Mouse (Mus musculus) gastrocnemius, adult 18-20 months (tissue): ENCODE measurements around the gene Plcb3. TPM values are rescaled to one million over a fixed set of nuclear protein-coding genes. Genes with fewer than 3 reads are reported as not detected.

ENCODE experiments used
- DNase-seq: peaks from one replicate; pipeline ENCODE4 v3.0.0; 2021; ENCODE audit warnings: low spot score
- long read RNA-seq, 2 experiments: library from polyadenylated mRNA; stranded (forward); transcript quantifications; one replicate each; pipeline ENCODE4 v2.0.0; 2021
- total RNA-seq, 2 experiments: library from RNA; stranded (reverse); gene quantifications; 2 replicates each; pipeline ENCODE4 v1.2.3; 2021

Plcb3 gene
- 10 to 100 TPM; 10.2 to 11.3 TPM for total RNA-seq
- long read RNA-seq, experiment 1, full-length matches to known transcripts = 25 of 36 reads
- long read RNA-seq, experiment 1, partial matches to known transcripts = 3 of 36 reads
- long read RNA-seq, experiment 1, other reads (novel, unspliced or antisense) = 8 of 36 reads
- long read RNA-seq, experiment 2, full-length matches to known transcripts = 23 of 30 reads
- long read RNA-seq, experiment 2, partial matches to known transcripts = 5 of 30 reads
- long read RNA-seq, experiment 2, other reads (novel, unspliced or antisense) = 2 of 30 reads

DNA sequence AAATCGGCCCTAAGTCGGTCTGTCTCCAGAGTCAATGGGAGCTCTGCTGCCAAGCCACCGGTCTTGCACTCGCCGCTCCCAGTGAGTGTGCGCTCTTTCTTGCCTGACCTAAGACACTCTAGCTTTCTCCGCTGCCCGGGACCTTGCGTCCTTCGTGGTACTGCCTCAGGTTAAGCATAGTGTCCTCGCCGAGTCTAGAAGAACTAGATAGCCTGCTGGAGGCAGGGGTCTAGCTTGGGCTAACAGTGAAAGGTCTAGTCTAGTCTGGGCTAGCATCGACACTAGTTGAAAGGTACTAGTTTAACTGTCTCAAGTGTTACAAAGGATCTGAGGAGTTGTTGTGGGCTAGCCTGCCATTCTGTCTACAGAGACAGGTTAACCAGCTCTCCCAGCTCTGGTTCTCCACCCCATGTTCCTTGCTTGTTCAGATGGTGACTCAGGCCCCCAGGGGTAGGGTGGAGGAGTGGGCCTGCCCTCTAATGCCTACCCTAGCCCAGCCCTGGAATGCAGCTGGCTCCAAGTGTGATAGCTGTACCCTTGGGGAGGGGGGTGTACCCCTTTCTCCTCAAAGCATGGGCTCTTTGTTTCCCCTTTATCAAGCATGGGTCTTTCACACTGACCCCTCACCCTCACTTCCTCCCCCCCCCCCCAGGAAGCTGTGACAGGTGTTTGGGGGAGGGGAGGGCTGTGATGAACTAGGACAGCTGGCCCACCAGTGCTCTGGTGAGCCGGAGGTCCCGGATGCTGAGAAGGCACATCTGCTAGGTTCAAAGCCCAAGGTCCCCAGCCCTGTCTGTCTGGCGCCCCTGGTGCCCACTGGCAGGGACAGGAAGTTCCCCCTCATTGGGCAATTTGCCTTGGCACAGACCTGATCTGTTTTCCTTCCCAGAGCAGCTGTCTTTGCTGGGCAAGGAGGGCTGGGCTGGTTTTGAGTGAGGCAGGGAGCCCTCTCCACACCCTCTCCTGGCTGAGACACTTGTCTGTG, at the start of gene Plcb3:
Gene Plcb3, minus strand, starts transcription at position 934 of the 985 bp plus-strand sequence.
- DNase-seq = peak; percentile 89

DNA sequence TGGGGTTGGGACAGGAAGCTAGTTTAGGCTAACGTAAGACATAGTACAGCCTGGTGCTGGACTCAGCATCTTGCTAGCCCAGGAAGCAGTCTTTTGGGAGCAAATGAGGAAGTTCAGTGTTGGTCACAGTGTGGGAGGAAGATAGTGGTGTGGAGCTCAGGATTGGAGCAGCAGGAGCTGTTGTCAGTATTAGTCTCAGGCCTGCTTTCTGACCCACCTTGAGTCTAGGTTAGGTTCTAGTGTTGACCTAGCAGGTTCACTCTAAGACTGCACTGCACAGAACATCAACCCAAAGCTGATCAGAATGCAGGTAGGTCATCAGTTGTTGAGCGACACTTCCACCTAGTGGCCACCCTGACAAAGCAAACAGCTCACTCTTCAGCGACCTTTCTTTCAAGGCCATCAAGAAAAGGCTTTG, 44.0 kb upstream of the Plcb3 start:
- peak; percentile 39 for DNase-seq

DNA sequence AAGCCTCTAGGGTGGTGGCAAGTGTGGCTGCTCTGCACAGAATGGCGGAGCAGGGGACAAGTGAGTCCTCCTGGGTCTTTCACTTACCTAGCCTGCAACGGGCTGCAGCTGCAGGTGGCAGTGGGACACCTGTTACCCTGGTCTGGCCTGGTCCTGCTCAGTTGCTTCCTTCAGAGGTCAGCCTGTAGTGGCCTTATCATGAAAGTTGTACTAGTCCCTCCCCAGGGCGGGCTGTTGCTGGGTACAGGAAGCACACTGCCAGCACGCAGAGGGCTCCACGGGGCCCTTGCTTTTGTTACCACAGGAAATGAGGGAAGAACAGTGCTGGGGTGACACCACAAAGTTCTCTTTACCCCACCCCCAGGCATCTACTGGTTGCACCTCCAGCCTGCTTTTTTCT, 42.9 kb upstream of the Plcb3 start, which contains the start of gene Fermt3:
Gene Fermt3, minus strand, starts transcription at position 279 of the 400 bp plus-strand sequence.
- no peak for DNase-seq

DNA sequence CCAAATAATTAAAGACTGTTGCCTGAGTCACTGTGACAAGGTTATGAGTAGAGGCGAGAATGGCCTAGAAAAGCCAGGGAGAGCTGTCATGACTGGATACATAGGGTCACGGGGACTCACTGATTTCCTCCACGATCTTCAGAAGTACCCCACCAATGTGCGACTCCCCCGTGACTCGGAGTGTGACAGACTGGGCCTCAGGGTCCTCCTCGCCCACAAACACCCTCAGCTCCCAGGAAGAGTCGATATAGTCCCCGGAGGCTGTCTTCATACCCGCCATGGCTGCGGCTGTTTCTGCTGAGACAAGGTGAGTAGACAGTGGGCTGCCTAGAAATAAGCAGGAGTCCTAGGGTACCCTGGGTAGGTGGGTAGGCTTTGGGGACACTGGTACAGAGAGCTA, 42.3 kb upstream of the Plcb3 start:
- no peak for DNase-seq

DNA sequence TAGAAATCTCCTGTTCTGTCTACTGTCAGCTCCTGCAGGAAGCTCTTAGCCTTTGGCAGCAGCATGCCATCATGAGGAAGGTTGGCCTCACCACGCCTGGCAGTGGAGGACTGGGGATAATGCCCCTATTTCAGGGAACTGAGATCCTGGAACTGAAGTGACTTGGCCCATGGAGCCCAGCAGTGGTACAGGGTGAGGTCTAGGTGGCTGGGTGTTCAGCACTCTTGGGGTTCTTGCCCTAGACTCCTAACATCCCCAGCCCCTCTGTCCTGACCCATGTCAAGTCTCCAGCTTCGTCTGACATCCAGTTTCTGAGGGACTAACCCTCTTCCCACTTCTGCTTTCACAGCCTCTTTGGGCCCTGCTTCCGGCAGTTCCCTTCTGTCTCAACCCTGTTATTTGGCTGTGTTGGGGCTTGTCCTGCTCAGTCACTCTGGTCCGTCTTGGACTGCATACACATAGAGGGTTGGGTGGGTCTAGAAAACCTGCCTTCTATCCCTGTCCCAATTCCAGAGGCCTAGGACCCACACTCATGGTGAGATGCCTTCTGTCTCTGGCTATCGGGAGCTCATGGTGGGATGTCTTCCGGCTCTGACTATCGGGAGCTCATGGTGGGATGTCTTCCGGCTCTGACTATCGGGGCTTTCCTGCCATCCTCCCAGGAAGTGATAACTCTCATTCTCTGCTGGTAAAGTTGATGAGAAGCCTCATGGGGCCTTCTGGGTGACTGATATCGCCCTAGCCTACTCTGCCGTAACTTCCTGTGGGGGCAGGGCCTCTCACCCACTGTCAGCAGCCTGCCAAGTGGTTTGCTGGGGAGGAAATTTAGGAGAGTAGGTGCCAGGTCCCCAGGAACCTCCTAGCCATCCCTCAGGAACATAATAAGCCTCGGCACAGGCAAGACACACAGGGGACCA, 41.5 kb upstream of the Plcb3 start:
- no peak for DNase-seq

DNA sequence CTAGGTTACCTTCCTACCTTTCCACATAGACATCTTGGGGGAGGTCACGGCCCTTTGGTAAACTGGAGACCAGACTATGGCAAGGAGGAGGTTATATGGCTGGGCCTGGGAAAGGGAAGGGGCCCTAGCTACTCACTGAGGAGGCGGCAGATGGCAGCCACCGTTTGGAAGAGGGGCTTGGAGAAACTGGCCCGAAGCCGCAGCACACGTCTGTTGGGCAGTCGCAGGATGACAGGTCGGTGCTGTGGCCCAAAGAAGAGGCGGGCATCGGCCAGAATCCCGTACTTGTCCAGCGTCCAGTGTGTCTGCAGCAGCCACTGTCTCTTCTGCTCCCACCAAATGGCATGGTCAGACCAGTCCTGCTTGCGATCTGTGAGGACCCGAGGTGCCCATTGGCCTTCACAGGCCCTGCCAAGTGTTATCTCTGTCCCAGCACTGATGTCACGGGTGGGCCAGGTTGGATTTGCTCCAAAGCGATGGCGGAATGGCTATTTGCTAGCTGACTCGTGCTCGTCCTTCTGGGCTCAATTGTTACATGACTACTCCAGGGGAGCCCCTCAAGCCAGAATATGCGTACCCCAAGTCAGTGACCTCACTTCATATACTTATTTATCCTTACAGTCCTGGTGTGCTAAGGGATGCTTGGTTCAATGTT, 38.3 kb upstream of the Plcb3 start:
- no peak for DNase-seq

DNA sequence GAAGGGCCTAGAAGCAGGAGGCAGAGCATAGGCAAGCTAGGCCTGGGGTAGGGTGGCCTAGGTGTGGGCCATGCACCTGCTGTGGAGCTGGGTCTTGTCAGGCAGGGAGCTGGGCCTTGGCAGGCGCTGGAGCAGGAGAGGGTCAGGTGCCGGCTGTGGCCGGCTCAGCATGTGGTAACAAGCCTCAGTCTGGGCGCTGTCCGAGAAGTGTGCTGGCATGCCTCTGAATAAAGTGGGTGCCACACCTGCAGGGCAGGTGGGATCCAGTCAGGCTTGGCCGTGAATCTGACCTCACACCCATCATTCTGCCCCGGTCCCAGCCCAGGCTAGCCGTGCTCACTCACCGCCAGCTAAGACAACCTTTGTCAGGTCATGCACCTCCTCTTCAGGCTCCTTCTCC, 37.7 kb upstream of the Plcb3 start:
- no peak for DNase-seq

DNA sequence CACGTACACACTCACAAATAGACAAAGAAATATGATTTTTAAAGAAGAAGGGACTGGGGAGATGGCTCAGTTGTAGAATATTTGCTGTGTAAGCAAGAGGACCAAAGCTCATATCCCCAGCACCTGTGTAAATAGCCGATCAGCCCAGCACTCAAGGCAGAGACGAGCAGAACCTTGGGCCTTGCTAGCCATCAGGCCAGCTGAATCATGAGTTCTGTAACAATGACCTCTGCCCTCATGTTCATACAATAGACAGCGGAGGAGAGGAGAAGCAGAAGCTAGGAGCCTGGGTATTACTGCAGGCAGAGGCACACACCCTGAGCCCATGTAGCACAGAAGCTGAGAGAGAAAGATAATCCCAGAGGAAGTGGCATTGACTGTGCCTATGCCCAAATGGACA, 36.2 kb upstream of the Plcb3 start:
- DNase-seq = no peak

DNA sequence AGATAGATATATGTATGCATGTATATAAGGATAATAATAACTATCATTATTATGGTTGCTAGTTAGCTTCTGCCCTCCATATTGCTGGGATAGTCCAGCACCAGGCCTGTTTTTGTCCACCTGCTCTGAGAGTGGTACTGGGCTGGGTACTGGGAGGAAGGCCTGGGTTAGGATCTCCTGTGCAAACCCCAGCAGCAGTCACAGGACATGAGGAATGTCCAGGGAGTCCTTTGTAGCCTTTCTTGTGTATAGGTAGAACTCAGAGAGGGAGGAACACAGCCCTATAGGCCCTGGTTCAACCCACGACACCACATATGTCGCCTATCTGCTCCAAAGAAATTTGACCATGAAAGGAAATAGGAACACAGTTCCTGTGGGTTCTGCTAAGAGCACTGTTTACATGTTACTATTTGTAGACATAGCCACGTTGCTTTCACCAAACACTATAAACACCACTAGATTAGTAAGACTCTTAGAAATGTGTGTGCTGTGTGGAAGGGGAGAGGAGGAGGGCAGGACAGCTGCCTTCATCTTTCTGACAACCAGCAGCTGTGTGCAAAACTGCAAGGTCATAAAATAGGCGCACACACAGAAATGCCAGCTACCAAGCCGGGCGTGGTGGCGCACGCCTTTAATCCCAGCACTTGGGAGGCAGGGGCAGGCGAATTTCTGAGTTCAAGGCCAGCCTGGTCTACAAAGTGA, 30.8 kb upstream of the Plcb3 start:
- DNase-seq = no peak

DNA sequence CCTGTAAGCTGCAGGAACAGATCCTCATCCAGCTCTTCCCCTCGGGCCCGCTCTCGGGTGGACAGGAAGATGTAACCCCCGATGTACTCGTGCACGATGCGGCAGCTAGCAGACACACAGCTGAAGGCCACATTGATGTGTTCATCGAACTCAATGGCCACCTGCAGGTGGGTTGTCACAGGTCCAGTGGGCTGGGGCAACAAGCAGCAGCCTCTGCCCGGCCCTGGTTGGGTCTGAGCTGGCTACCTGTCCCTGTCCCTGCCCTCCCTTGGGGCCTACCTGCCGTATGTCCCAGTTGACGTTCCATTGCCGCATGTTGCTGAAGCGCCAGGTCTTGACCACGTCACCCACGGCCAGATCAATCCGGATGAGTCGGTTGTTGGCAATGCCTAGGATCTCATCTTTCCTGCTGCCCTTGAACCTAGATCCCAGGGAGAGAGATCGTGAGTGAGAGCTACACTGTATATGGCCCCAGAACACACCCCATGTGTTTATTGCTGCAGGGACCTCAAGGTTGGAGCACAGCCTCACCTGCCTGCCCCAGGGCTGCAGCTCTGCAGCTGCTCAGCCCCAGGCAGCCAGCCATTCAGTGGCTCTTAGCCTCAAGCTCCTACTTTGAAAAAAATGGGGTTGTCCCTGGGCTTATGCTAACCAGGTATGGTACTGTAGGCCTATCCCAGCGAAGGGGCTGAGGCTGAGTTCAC, 23.2 kb upstream of the Plcb3 start:
- no peak for DNase-seq

DNA sequence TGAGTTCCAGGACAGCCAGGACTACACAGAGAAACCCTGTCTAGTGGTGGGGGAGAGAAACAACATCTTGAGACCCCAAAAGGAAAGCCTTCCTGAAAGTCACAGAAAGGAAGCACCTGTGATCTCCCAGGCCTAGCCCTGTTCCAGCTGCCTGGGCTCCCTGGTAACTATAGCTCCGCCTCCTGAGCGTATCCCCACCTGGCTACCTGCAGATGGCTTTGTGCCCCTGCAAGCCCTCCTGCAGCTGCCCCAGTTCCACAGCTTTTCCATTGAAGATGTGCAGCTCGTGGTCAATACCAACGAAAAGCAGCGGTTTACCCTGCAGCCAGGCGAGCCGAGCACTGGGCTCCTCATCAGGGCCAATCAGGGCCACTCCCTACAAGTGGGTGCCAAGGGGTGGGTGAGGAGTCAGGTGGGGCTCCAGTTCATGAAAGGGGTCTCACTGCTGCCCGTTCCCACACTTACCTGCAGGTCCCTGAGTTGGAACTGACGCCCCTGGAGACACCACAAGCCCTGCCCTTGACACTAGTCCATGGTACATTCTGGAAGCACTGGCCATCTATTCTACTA, 21.5 kb upstream of the Plcb3 start:
- DNase-seq = no peak

DNA sequence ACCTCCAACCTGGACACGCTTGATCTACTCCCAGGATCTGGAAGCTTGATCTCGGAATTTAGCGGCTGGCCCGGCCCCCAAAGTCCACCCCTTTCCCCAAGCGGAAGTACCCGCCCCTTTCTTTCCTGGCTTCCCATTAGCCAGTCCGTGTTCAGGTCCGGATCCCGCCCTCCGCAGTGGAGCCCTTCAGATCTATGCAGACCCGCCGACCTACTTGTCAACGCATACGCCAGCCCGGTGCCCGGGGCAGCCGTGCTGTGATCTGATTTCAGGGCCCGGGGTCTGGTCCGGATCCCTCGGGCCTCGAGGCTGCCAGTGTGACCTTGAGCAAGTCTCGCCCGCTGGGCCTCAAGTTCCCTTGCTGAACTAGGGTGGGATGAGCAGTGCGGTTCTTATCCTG, 19.7 kb upstream of the Plcb3 start, which contains the start of the genes Nudt22 and Trpt1:
Gene Nudt22, minus strand, starts transcription at position 112 of the 400 bp plus-strand sequence.
Gene Trpt1, plus strand, starts transcription at position 126 of the 400 bp plus-strand sequence.
- peak; percentile 90 for DNase-seq

DNA sequence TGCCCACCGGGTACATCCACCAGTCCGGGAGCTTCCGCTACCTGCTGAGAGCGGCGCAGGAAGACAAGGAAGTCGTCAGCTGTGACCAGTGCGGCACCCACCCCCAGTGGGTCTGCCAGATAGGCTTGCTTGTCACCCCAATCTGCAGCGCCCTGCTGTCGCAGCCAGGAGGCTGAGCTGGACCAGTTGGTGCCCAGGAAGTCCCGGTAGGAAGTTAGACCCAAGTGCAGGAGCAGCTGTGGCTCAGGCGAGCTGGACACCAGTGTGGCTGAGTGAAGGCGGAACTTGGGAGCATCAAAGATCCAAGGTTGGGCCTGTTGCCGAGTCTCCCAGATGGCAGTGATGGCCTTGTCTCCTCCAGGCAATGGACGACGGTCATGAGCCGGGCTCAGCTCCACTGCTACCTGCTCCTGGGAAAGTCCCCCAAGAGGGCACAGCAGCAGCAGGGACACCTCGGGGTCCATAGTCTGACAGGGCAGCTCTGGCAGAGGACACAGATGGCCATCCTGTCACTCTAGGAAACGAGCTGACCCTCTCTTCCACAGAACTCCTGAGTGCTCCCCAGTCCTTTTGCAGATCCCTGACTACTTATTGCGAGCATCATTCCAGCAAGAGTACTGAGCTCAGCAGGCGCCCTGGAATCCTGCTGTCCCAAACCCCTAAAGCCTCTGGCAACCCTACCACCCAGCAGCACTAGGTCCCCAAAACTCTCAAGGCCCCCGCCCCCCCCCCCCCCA, 19.2 kb upstream of the Plcb3 start:
- no peak for DNase-seq

DNA sequence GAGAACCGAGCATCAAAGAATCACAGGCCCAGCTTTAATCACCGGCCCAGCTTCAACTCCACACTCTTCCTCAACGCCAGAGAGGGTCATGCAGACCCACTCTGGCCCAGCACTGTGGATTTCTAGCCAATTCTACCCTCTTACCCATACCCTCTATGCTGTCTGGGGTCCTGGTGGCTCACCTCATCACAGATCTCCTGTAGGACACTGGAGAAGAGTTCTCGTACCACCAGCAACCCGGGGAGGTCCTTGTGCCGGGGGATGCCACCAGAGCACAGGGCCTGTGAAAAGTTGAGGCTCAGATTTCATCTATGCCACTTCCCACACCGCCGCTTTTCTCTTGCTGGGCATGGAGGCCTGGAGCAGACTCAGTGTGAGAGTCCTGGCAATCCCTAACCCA, 18.2 kb upstream of the Plcb3 start:
- no peak for DNase-seq

DNA sequence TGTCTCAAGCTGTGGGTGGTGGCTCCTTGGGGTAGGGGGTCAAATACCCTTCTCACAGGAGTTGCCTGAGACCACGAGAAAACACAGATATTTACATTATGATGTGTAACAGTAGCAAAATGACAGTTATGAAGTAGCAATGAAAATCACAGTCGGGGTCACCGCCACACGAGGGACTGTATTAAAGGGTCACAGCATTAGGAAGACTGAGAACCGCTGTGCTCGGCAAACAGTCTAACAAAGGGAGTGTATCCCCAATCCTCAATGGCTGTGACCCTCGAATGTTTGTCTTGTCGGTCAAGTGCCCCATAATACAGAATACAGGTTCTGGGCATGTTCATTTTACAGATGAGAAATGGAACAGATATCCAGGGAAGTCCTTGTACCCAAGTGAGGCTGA, 17.7 kb upstream of the Plcb3 start:
- DNase-seq = no peak

DNA sequence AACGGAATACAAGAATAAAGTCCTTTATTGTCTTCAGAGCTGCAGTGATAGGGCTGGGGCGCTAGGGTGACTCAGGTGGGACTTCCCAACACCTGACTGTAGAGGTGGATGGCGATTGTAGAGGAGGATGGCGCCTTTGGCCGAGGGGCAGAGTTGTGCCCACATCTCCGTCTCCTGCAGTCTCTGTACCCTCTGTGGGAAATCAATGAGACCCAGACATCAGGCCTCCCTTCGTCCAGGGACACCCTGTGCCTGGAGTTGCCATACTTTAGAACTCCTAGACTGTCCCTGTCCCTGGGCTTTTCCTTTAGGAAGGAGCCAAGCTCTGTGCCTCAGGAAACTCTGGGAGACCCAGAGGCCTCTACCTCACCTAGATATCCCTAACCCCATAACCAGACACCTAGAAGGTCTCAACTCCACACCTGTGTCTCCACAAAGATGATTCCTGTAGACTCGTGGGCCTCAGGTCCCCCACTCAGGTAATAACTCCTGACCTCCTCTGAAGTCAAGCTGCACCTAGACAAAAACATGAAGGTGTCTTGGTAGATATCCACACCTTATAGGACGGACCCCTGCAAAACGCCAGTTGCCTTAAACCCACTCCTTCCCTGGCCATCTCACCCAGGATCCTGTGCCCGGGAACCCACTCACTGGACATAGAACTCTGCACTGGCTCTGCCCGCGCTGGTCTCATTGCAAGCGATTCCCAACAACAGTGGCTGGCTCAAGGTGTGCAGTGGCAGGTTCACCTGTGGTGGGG, 16.9 kb upstream of the Plcb3 start:
- no peak for DNase-seq

DNA sequence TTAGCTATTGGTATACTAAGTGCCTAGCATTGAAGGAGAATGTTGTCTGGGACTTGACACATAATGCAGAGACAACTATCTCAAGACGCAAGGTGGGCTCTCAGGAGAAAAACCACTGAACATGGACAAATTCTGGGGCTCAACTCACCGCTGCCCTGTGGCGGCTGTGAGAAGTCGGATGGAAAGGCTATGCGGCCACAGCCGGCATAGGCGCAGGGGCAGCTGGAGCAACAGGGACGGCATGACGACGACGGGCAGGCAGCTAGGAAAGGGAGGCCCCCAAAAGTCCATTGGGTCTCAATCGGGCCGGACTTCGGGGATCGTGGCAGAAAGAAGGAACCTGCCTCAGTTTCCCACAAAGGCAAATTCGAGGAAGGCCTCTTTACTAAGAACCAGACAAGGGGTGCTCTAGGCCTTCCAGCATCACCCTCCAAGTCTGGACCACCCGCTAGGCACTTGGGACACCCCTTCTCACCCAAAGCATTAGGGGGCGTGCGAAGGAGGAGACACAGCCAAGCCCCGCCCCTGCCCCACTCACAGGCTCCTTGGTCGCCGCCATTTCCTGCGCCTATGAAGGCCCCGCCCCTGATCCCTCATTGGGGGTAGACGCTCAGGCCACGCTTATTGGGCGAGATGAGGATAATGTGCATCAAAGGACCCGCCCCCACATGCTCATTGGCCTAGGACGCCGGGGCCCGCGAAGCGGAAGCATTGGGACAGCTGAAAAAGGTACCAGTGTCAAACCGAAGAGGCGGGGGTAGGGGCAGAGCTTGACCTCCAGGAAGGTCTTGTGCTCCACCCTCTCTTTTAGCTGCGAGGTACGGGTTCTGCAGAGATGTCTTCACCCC, 16.0 kb upstream of the Plcb3 start, which contains the start of gene Dnajc4:
Gene Dnajc4, minus strand, starts transcription at position 562 of the 848 bp plus-strand sequence.
- DNase-seq = peak; percentile 97
